Mouse (Mus musculus) brown adipose tissue, adult 24 weeks (tissue): ENCODE results near the gene Notch4. TPM values are rescaled to one million over a fixed set of nuclear protein-coding genes. Genes with fewer than 3 reads are reported as not detected.
A peak's percentile ranks its signal among the peaks of the same experiment; 100 is the strongest.

Experiments used
- H3K27ac ChIP-seq: fragments of 200-500 bp; replicated peaks from 2 replicates; pipeline ENCODE4 v1.5.1; 2012; ENCODE audit warnings: low read depth, mild to moderate bottlenecking, low read length
- H3K4me1 ChIP-seq: fragments of 200-500 bp; 2 replicates; pipeline ENCODE4 v1.6.1; 2012; ENCODE audit warnings: low read length, mixed read lengths; ENCODE audit not compliant: control insufficient read depth, insufficient read depth, insufficient read length
- H3K4me3 ChIP-seq: fragments of 200-500 bp; 2 replicates; pipeline ENCODE4 v1.5.1; 2012; ENCODE audit warnings: low read depth, mild to moderate bottlenecking, low read length, moderate library complexity; ENCODE audit not compliant: insufficient read depth
- polyA plus RNA-seq: library from polyadenylated mRNA; stranded (reverse); fragments of >200 nt; gene quantifications from 2 replicates; pipeline ENCODE4 v1.2.4, GENCODE M21; 2012; ENCODE audit not compliant: missing spikeins, insufficient read depth, insufficient read length

Notch4 gene
- polyA plus RNA-seq, 1 experiment: 3.8 TPM

DNA sequence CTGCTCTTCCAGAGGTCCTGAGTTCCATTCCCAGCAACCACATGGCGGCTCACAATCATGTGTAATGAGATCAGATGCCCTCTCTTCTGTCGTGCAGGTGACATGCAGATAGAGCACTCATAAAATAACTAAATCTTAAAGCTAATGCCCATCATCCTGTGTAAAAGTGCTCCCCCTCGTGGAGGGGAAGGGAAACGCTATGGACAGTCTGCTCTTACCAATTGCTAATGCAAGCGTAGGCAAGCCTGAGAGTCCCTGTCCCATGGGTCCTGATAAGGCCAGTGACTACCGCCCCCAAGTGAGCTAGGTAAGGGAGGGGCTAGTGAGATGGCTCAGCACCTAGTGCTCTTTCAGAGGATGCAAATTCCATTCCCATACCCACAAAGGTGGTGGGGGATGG lies 54.9 kb downstream of the Notch4 start:
- Histone ChIP-seq H3K27ac (no peak overlapping the region), H3K4me1 (no peaks in the 10 kb centered on the region), H3K4me3 (no peak overlapping the region)

DNA sequence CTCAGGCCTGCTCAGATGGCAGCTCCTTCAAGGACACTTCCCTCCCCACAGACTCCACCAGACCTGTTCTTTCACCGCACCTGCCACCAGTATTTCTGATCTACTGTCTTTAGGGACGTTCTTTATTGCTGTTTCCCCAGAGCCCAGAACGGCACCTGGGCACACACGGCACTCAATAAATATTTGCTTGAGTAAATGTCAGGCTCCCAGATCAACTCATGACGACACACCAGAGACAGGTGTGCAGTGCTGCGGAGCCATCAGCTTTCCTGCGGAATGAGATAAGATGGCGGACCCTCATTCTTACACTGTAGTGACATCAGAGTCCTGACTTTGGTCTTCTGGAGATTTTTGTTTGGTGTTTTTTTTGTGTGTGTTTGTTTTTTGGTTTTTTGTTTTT lies 56.9 kb downstream of the Notch4 start:
- no peak overlapping the region for H3K27ac ChIP-seq
- H3K4me1 ChIP-seq: no peaks in the 10 kb centered on the region
- H3K4me3 ChIP-seq: no peak overlapping the region

DNA sequence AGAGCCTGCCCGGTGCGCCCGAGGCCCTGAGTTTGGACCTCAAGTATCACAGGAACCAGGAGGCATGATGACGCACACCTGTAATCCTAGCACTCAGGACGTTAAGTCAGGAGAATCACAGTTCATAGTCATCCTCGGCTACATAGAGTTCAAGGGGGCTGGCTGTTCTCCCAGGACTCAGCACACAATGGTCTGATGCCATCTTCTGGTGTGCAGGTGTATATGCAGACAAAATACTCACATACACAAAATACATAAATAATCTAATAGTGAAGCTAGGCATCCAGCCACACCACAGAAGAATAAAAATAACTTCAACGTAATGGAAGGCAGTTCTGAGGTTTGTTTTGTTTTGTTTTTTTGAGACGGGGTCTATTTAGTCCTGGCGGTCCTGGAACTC lies 59.1 kb downstream of the Notch4 start:
- no peaks in the 10 kb centered on the region; the same call in 1 of the 2 replicates for H3K4me1 ChIP-seq
- no peak overlapping the region for H3K4me3 ChIP-seq

DNA sequence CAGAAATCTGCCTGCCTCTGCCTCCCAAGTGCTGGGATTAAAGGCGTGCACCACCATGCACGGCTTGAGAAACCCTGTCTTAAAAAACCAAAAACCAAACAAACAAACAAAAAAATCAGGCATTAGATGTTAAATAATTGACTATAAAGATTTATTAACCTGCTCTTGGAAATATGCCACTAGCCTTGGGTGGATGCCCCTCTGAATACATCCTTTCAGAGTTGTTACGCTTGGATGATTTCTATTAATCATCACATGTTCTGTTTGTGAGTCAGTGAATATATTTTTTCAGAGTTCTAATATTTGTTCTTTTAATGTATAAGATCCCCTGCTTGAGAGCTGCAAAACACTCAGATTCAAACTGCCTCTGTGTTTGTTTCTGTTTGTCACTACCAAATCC lies 60.9 kb downstream of the Notch4 start:
- Histone ChIP-seq H3K27ac (no peak overlapping the region), H3K4me3 (no peak overlapping the region)

More for the DNA sequence above, 59.1 kb downstream of the Notch4 start:
- no peak overlapping the region for H3K27ac ChIP-seq

DNA sequence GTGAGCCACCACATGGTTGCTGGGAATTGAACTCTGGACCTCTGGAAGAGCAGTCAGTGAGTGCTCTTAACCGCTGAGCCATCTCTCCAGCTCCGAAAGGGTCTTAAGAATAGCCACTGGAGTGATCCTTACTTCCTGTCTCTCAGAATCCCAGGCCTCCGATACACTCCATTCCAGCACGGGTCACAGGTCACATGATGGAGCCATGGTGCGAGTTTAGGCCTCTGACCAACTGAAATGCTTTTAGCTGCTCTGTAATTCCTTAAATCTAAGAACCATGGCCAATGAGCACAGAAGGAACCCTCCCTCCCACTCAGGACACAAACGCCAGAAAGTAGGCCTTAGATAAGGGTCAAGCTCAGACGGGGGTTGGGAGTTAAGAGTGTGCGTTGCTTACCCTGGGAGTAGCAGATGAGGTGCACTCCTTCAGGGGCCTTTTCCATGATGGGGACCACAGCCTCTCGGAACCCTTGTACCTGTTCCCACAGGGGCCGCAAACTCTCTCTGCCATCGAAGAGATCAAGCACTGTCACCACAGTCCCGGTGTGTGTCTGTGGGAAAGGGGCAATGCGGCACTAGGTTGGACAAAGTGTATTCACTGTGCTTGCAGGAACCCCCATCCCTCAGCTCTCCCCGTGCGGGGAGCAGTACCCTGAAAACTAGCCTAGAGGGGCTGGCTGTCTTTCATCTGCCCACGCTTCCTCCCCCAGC lies 62.1 kb downstream of the Notch4 start:
- Histone ChIP-seq H3K4me1 (peaks cover 2% of the 10 kb centered on the region; the same call in 1 of the 2 replicates), H3K4me3 (peak overlapping the region; percentile 59), H3K27ac (peak overlapping the region; percentile 66; the same call in 1 of the 2 replicates)

More for the DNA sequence above, 60.9 kb downstream of the Notch4 start:
- no peaks in the 10 kb centered on the region; the same call in 1 of the 2 replicates for H3K4me1 ChIP-seq

DNA sequence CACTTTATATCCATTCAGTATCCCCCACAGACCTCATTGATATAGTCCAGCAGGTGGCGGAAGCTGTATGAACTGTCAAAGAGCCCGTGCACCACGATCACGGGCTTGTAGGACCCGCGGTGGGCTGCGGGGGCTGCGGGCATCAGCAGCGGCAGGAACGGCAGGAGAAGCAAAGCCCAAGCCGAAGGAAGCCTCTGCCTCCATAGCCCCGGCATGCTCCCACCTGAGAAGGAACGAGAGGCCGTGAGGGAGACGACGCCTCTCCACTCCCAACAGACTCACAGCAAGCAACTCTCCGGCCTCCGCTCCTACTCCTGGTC lies 62.7 kb downstream of the Notch4 start:
- Histone ChIP-seq H3K4me1 (peaks cover 5% of the 10 kb centered on the region), H3K4me3 (peak overlapping the region; percentile 59), H3K27ac (peak overlapping the region; percentile 66)

DNA sequence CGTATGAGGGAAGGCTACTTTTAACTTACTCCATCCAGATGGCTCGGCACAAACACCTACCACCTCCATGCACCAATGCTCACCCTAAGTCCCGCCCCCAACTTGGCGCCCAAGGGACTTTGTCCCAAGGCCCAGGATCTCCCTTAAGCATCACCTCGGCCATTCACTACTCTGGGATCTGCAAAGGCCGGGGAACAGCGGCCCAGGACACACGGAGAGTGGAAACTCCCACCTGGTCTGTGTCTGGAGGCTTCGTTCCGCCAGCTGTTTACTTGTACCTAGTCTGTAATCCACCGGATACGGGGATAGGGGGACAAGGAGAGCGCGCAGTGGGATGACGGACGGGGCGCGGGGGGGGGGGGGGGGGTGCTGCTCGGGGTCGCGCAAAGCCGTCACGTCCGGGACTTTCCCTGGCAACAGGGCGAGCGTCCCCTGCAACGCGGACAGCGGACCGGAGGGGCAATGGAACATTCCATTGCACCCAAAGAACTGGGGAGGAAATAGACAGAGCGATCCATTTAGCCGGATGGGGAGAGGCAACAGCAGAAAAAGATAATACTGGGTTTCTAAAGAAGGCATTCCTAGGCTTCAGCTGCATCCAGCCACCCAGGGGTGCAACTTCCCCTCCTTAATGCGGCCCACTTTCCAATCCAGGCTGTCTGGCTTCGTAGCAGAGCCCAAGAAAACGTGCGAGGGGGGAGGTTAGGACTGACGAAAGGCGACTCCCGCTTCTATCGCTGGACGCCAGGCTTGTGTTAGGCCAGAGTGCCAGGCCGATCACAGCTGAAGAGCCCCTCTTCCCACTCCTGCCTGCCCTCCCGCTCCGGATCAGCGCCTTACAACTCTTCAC lies 63.2 kb downstream of the Notch4 start:
- peak overlapping the region; percentile 59 for H3K4me3 ChIP-seq
- peaks cover 5% of the 10 kb centered on the region for H3K4me1 ChIP-seq
- H3K27ac ChIP-seq: peak overlapping the region; percentile 95

DNA sequence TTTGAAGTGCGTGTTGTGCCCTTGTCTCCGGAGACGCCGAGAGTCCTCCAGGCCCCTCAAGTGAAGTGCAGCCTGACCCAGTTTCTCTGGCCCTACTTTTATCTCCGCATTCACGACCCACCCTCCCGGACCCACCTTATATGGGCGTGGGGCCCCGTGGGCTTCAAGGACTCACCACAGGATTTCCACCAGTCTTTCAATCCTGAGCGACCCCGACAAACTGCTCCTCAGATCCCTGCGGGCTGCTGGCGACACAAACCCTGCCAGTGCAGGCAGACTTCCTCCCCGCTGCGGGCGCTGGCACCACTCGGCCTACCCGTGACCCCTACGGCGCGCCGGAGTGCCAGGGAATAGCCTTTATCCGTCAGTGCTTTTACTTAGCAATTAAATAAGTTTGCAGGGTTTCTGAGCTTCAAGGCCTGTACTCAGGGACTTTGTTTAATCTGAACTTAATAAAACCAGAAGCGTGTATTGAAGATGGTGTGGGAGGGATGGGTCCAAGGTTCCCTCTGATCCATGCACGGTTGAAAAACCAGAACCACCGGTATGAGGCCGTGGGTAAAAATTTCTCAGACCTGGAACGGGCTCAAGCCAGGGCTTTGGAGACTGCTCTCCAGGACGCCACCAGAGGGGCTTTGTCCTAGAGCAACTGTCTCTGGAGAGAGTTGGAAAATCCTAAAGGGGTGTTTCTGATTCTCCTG lies 64.0 kb downstream of the Notch4 start, which contains the start of gene Ppt2:
Gene Ppt2 (minus strand): TSS at position 568 of the 701 bp plus-strand sequence.
- H3K4me3 ChIP-seq: peak within 1 kb of the TSS; percentile 59
- peaks cover 5% of the 10 kb centered on the region for H3K4me1 ChIP-seq
- peak within 1 kb of the TSS; percentile 95 for H3K27ac ChIP-seq

DNA sequence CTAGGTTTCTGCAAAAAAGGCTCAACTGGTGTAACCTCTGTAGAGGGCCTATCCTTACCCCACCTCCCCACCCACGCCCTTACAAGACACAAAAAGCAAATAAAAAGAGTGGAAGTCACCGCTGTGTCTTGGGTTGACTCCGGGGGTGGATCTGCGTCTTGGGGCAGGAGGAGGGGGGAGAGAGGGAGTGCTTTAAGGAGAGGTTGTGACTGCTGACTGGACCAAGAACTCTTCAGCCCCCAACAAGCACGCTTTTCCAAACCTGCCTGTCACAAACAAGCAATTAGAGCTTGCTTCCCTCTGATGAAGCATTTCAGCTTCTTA lies 64.5 kb downstream of the Notch4 start:
- Histone ChIP-seq H3K4me1 (peaks cover 5% of the 10 kb centered on the region), H3K27ac (peak overlapping the region; percentile 95; the same call in 1 of the 2 replicates), H3K4me3 (peak overlapping the region; percentile 59)

DNA sequence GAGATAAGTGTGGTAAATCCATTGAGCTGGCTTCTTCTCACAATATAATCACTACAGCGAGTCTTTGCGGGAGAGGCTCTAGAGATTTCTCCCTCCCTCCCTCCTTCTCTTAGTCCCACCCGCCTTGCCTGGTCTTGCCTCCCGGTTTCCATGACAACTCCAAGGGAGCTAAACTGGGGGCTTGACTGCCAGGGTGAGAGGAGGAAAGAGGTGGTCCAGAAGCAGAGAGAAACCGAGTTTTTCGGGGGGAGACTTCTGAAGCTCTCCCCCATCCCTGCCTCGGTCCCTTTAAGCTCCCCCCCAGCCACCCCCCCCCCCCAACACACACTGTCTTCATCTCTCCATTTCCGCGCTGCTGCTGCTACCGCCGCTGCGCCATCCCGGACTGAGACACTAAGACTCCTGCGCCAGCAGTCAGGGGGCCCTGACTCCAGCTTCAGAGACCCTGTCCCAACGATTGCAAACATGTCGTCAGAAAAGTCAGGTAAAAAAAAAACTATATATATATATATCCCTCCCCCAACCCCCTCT lies 65.2 kb downstream of the Notch4 start, which contains the start of gene Prrt1:
Gene Prrt1 (plus strand): TSS at position 313 of the 531 bp plus-strand sequence.
- H3K4me1 ChIP-seq: peaks cover 5% of the 10 kb centered on the region
- peak within 1 kb of the TSS; percentile 95 for H3K27ac ChIP-seq
- H3K4me3 ChIP-seq: peak within 1 kb of the TSS; percentile 59

DNA sequence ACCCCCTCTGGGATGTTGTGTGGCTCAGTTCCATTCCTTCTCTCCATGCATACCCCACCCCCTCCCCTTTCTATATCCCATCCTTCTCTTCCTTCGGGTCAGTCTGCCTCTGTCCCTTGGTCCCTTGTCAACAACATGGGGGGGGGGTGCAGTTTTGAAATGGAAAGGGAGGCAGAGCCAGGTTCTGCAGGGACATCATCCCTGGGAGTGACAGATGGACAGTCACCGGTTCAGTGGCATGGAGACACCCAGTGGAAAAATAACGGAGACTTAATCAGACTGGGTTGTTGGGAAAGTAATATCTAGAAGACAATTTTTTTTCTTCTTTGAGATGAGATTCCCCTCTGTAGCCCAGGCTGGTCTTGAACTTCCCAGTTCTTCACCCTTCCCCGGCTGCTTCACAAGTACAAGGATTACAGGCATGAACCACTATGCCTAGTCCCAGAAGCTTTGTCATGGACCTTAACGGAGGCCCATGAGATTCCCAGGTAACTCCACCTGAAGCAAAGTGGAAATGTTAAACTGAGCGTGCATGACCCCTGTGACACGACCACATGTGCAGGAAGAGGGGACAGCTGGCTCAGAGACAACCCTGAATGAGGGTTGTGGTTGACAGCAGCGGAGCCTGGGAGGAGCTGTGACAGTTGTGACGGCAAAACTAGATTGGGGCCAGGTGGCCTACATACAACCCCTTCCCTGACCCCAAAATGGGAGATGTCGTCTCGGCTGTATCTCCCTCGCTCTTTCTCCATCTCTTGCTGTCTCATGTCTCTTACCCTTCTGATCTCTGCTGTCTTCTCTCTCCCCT lies 65.9 kb downstream of the Notch4 start:
- Histone ChIP-seq H3K27ac (no peak overlapping the region), H3K4me1 (peaks cover 5% of the 10 kb centered on the region), H3K4me3 (peak overlapping the region; percentile 34)

DNA sequence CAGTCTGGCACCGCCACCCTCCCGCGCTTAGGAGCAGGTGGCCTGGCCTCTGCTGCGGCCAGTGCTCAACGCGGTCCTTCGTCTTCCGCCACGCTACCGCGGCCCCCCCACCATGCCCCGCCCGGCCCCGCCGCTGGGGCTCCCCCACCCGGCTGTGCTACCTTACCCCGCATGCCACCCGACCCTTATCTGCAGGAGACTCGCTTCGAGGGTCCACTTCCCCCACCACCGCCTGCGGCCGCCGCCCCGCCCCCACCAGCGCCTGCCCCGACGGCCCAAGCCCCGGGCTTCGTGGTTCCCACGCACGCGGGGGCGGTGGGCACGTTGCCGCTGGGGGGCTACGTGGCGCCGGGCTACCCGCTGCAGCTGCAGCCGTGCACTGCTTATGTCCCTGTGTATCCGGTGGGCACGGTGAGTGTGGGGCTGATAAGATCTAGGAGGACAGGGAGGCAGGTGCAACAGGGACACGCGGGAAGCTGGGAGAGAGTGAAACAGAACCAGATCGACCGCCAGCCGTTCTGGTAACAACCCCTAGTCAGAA lies 66.8 kb downstream of the Notch4 start:
- H3K4me3 ChIP-seq: peak overlapping the region; percentile 37
- H3K27ac ChIP-seq: no peak overlapping the region
- peaks cover 5% of the 10 kb centered on the region for H3K4me1 ChIP-seq

DNA sequence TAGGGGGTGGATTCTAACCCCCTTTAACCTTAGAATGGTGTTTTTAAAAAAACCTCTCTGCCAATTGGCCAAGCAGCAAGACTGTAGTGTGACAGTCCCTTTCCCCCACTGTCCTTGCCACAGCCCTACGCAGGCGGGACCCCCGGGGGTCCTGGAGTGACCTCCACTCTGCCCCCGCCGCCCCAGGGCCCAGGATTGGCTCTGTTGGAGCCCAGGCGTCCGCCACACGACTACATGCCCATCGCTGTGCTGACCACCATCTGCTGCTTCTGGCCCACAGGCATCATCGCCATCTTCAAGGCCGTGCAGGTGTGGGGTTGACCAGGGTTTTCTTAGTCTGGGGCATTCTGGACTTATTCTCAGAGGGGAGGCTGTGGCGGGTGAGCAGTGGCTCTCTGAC lies 67.6 kb downstream of the Notch4 start:
- Histone ChIP-seq H3K4me3 (peak overlapping the region; percentile 37), H3K27ac (peak overlapping the region; percentile 27; the same call in 1 of the 2 replicates), H3K4me1 (peaks cover 5% of the 10 kb centered on the region)

DNA sequence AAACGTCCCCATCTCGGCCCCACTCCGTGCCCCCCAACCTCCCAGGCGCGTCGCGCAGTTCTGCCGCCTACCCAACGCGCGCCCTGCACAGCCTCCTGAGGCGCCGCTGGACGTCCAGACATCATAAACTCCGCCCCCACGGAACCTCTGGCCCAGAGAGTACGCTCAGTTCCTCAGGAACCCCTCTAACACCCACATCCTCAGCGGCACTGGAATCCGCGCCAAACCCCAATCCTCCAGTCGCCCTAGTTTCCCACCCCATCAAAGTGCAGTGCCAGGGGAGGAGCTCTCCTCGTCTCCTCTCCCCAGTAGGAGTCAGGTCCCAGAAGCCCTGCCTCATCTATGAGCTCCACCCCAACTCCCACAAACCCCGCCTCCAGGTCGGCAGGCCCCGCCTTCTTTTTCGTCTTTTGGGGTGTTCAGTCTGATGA lies 68.2 kb downstream of the Notch4 start:
- peak overlapping the region; percentile 49 for H3K27ac ChIP-seq
- peaks cover 5% of the 10 kb centered on the region for H3K4me1 ChIP-seq
- H3K4me3 ChIP-seq: peak overlapping the region; percentile 55
